Mouse (Mus musculus) CH12.LX (cell line): ENCODE data around the gene Ppox.

Experiments used
- CHD2 ChIP-seq: IDR thresholded peaks from 2 replicates; pipeline ENCODE4 v1.6.1; 2011; ENCODE audit warnings: low read length, improper control_type of control experiment
- CTCF ChIP-seq, 2 experiments: IDR thresholded peaks in 1 of 2; conservative IDR thresholded peaks in 1 of 2; 2 replicates each; pipeline ENCODE4 v1.5.1; 2011 to 2012; ENCODE audit warnings: low read depth in 2 of 2, low read length in 2 of 2, improper control_type of control experiment in 1 of 2, inconsistent platforms in 1 of 2, mild to moderate bottlenecking in 1 of 2, moderate library complexity in 1 of 2
- MAX ChIP-seq: IDR thresholded peaks from 2 replicates; pipeline ENCODE4 v1.6.1; 2011; ENCODE audit warnings: low read length, improper control_type of control experiment
- POLR2A ChIP-seq: IDR thresholded peaks from 2 replicates; pipeline ENCODE4 v1.6.1; 2011; ENCODE audit warnings: low read depth, mild to moderate bottlenecking, improper control_type of control experiment, low read length
- POLR2AphosphoS2 ChIP-seq: IDR thresholded peaks from 2 replicates; pipeline ENCODE4 v1.6.1; 2011; ENCODE audit warnings: low read depth, low read length, improper control_type of control experiment
- RCOR1 ChIP-seq: conservative IDR thresholded peaks from 2 replicates; pipeline ENCODE4 v1.6.1; 2012; ENCODE audit warnings: low read depth, mild to moderate bottlenecking, inconsistent platforms, low read length, improper control_type of control experiment
- TBP ChIP-seq: conservative IDR thresholded peaks from 2 replicates; pipeline ENCODE4 v1.6.1; 2011; ENCODE audit warnings: low read depth, low read length, improper control_type of control experiment
- UBTF ChIP-seq: IDR thresholded peaks from 2 replicates; pipeline ENCODE4 v1.6.1; 2012; ENCODE audit warnings: low read depth, mild to moderate bottlenecking, inconsistent platforms, low read length, improper control_type of control experiment, moderate library complexity

- no peak for TF ChIP-seq POLR2A
- TF ChIP-seq CHD2: no peak
- TF ChIP-seq CTCF (conservative IDR thresholded peaks at IDR 0.05 in 1 of 2, IDR thresholded peaks at IDR 0.05 in 1 of 2; ENCODE audit: low read depth in 2 of 2, low read length in 2 of 2): no peak
- no peak for TF ChIP-seq RCOR1
- TF ChIP-seq TBP: no peak
- TF ChIP-seq POLR2AphosphoS2: no peak
- TF ChIP-seq MAX: no peak
- TF ChIP-seq UBTF: no peak
Measured at GRCm38 (mm10) chr1:171320151-171320550, 39.2 kb upstream of the Ppox start.
